Mouse (Mus musculus) liver, adult (tissue): ENCODE data around the gene Tjap1.

Experiments used
- GATA4 ChIP-seq: IDR thresholded peaks from 2 replicates; pipeline ENCODE4 v1.6.1; 2014; ENCODE audit warnings: mild to moderate bottlenecking, low read length; ENCODE audit not compliant: insufficient replicate concordance

Tjap1 gene

GRCm38 (mm10) chr17:46241471-46241870 lies 41.4 kb downstream of the Tjap1 start:
- no peak for TF ChIP-seq GATA4

GRCm38 (mm10) chr17:46239516-46240114 lies 43.2 kb downstream of the Tjap1 start:
- TF ChIP-seq GATA4 = no peak

GRCm38 (mm10) chr17:46237480-46237879 lies 45.3 kb downstream of the Tjap1 start:
- no peak for TF ChIP-seq GATA4

- TF ChIP-seq GATA4 = no peak
These were observed 45.7 kb downstream of the Tjap1 start for GRCm38 (mm10) chr17:46237079-46237478.

GRCm38 (mm10) chr17:46236067-46236466 lies 46.8 kb downstream of the Tjap1 start:
- no peak for TF ChIP-seq GATA4

GRCm38 (mm10) chr17:46227576-46227975 lies 55.2 kb downstream of the Tjap1 start:
- TF ChIP-seq GATA4 = no peak

- no peak for TF ChIP-seq GATA4
These were observed 61.2 kb downstream of the Tjap1 start for GRCm38 (mm10) chr17:46221601-46222000.

GRCm38 (mm10) chr17:46210550-46210949 lies 72.3 kb downstream of the Tjap1 start:
- no peak for TF ChIP-seq GATA4
